Mouse (Mus musculus) lung, adult 18-20 months (tissue): ENCODE results near the gene Oxsr1.
"Not testable (repeated sequence)": the region's sequence is repeated elsewhere in the genome, so short reads cannot be mapped to it uniquely, and the experiment has no call there.

Experiments
- DNase-seq, 2 experiments: peaks; one replicate each; pipeline ENCODE4 v3.0.0; 2022; ENCODE audit warnings: mixed read lengths in 2 of 2

Gene Oxsr1

DNA sequence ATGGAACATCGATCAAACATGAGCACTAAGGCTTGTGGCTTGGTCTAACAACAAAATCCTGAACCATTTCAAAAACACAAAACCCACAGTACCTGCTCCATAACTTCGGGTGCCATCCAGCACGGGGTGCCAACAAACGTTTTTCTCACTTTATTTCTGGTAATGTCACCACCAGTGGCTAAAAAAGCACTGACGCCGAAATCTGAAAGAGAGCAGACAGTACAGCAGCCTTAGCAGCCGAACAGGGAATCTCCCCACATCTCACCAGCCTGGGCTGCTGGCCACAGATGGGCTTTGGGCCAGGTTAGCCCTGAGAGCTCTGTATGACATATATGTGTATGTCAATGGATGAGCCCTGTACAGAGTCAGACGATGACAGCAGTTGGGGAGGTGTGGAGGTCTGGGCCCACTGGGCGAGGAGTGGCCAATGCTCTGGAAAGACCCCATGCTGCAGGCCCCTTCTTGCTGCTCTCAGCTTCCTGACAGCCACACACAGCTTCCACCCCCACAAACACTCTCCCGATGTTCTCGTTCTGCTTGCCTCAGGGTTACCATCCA, 53.6 kb downstream of the Oxsr1 start:
- no peak for DNase-seq

DNA sequence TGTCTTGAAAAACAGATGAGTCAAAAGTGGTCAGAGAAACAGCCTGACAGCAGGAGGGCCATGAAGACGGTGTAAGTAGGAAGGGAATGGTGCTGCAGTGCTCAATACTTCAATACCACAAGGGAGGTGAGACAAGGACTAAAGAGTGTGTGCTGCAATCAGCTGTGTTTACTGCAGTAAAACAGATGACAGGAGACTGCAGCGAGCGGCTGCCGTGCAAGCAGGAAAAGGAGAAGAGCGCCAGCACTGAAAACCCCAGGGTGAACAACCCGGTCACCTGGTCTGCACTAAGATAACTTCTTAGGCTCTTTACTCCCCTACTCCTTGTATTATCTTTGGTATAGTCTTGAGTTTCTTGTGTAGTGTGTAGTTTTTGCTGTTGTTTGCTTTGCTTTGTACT, 54.1 kb downstream of the Oxsr1 start:
- DNase-seq, result no peak

DNA sequence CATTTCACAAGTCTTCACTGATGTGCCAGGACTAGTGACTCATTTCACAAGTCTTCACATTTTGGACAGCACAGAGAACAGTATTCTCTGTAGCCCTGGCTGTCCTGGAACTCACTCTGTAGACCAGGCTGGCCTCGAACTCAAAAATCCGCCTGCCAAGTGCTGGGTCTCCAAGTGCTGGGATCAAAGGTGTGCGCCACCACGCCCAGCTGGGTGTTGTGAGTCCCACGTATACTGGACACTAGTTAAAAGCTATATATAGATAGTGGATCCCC, 56.2 kb downstream of the Oxsr1 start:
- DNase-seq, result not testable (repeated sequence)

DNA sequence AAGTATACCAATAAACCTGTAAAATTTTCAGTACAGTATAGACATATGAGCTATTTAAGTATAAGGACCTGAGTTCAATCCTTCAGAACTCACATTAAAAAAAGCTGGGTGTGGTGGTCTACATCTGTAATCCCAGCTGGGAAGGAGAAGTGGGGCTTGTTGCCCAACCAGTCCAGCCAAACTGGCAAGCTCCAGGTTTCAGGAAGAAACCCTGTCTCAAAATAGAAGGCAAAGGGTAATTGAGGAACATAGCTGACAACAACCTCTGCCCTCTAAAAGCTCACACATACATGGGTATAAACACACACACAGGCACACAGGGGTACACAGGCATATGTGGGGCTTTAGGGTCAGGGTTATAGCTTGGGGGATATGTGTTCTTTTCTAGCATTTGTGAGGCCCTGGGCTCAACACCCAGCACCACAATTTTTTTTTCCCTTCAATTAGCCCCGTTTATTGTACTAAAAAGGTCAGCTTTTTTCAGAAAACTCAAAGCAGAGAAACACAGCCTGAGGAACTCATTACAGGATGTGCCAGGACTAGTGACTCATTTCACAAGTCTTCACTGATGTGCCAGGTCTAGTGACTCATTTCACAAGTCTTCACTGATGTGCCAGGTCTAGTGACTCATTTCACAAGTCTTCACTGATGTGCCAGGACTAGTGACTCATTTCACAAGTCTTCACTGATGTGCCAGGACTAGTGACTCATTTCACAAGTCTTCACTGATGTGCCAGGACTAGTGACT, 56.7 kb downstream of the Oxsr1 start:
- DNase-seq, result peak in 1 of 2 experiments; percentile 20

DNA sequence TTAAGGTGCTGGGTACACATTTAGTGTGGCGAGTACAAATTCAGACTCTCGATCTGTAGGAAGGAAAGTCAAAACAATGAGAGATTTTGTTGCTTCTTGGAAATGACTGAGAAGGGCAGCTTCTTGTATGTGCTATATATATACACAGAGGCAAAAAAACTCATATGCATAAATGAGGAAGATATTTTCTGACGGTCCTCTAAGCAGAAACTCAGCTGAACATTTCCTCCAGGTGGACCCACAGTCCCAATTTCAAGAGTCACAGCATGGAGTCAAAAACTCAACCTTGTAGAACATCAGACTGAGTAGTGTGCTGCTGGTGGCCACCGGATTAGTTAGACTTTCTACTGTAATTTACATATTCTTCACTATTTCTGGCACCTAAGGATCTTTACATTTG, 59.2 kb downstream of the Oxsr1 start:
- DNase-seq, result no peak

DNA sequence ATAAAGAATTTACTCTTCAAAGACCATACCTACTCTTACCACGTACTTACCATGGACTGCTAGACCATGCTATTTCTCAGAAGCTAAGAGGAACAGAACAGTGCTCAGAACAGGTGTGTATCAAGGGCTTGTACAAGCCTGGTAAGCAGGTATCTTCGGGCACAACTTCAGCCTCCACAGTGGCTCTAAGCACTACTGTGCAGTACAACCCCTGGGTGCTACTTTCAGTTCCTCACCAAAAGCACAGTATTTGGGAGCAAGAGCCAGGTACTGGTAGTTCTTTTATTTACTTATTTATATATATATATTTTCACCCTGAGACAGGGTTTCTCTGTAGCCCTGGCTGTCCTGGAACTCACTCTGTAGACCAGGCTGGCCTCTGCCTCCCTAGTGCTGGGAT, 61.4 kb downstream of the Oxsr1 start:
- no peak for DNase-seq

DNA sequence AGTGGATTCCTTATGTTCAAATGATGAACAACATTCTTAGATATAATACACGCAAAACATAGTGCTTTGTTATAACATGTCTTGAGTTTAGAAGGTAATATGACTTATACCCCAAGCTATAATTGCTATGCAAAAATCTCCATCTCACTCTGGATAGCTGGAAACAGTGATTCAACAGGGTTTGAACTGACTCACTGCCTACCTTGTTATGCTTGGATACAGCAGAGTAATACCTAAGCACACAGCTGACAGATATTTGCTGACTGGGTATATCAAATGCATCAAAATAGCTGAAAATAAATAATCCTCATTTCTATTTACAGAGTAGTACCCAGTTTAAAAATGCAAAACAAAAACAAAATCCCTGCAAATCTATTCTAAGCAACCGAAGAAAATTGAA, 63.4 kb downstream of the Oxsr1 start:
- no peak for DNase-seq

DNA sequence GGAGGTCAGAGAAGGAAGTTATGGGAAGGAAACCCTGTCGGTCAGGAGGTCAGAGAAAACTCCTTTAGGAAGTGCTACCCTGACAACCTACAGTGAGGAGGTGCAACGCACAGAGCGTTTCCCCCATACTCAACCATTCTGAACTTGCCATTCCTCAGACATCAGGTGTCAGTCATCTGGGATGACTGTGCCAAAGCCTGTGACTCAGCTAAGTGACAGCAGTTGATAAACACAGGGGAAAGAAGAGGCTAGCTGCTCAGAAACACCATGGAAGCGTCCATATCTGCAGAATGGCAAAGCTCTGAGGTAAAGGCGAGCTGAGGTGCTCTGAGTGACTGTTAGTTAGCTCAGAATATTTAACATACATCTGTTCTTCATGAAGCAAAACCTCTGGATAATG, 64.1 kb downstream of the Oxsr1 start:
- DNase-seq, result no peak

DNA sequence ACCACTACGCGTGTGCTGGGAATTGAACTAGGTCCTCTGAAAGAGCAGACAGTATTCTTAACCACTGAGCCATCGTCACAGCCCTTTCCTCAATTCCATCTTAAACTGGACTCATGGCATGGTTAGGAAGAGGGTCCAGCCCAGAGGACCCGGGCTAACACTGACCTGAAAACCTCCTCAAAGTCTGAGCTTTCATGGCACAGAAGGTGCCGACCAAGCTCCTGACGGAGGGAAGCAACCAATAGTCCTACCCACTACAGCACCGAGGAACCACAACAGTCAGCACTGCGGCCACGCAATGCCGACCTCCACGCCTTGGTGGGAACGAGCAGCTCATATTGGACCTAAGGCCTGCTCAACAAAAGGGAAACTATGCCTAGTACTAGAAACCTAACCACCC, 66.1 kb downstream of the Oxsr1 start:
- DNase-seq, result no peak

DNA sequence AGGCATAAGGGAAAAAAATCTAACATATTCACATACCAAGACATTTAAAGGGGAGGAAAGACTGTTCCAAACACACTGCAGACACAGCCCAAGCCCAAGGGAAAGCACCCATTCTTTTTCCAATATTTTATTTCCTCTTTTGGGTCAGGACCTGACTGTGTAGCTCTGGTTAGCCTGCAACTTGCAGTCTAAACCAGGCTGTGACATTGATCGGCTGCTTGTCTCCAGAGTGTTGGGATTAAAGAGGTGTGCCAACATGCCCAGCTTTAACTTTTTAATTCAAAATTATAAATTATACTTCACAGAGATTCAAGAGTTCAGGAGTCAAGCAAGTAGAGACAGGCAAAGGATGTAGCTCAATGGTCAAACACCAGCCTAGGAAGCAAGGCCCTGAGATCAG, 67.1 kb downstream of the Oxsr1 start:
- no peak for DNase-seq

DNA sequence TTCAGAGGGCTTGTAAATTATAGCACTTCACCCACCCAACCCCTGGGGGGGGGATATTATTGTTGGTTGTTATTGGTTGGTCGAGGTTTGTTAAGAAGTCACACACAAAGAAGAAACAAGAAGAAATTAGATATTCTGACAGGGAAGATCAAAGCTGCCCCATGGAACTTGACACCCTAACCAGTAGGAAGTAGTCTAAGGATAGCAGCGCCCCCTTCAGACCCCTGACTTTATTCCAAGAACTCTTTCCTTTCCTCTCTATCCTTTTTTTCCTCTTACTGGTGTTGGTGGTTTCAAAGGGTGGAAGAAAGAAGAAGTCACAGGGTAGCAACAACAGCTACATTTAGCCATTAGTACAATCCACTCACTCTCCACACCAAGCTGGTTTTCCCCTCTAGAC, 68.0 kb downstream of the Oxsr1 start:
- no peak for DNase-seq

DNA sequence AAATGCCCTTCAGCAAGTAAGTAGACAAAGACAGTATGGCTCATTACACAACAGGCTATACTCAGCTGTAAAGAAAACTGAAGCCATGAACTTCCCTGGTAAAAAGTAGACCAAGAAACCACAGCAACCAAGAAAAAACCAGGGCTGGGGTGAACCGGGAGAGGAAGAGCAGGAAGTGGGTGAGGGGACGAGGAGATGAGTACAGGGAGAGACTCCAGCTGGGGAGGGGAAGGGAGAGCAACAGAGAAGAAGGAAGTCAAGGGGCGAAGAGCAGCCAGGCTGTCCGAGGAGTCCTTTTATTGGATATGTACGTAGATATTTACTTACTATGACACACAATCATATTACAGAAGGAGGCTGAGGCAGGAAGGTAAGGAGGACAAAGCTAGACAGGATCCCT, 74.2 kb downstream of the Oxsr1 start:
- peak; percentile 23 to 32 for DNase-seq

DNA sequence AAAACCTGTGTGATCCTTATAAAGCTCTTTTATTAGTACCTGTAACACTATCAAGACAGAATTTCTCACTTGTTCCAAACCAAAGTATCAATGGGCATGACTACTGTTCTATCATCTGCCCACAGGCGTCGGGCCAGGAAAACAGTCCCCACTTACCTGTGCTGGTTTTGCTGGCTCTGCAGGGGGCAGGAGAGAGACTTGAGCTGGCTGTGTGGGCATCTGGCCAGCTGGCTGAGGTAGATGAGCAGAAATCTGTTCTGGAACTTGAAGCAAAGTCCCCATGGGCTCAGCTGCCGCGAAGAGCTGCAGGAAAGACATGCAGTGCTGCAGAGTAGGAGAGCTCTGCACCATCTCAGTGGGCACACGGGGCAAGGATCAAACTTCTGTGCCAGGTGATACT, 75.4 kb downstream of the Oxsr1 start:
- DNase-seq, result peak; percentile 29 to 45

DNA sequence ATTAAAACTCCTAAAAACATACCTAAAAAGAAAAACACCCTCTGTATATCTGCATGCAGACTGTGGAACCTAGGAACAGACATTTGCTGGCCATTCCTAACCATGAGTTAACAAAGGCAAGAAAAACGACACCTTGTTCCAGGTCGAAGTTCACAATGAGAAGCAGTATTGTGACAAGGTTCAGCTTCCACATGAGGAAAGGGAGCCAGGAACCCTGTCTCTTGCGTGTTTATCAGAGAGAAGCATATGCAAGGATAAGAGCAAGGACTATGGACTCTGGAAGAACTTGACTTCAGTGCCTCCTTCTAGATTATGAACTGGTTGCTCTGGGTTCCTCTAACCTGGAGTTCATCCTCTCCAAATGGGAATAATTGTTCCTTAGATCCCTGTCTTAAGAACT, 78.2 kb downstream of the Oxsr1 start:
- DNase-seq, result no peak

DNA sequence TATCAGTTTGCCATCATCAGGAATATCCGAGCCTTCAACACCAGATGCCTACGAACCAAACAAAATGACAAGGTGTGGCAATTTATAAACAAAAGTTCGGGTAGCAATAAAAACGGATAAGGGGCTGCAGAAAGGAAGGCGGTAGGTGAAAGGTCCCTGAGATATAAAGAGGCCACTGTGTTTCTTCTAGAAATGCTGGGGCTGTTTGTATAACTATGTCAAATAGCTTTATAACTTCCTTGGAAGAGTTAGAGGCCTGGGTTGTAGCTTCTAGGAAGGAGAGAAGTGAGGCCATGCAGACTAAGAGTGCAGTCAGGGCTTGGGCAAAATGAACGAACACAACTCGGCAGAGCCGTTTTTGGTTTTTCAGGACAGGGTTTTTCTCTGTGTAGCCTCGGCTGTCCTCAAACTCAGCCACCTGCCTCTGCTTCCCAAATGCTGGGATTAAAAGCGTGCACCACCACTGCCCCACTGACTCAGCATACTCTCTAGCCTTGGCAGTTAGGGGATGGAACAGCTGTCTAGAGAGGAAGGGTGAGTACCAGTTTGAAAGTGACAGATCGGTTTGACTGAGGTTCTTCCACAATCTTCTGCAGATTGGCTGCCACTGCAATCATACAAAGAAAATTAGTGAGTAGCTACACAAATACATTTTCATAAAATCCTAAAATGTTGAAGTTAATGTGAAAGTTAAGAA, 80.9 kb downstream of the Oxsr1 start:
- no peak for DNase-seq

DNA sequence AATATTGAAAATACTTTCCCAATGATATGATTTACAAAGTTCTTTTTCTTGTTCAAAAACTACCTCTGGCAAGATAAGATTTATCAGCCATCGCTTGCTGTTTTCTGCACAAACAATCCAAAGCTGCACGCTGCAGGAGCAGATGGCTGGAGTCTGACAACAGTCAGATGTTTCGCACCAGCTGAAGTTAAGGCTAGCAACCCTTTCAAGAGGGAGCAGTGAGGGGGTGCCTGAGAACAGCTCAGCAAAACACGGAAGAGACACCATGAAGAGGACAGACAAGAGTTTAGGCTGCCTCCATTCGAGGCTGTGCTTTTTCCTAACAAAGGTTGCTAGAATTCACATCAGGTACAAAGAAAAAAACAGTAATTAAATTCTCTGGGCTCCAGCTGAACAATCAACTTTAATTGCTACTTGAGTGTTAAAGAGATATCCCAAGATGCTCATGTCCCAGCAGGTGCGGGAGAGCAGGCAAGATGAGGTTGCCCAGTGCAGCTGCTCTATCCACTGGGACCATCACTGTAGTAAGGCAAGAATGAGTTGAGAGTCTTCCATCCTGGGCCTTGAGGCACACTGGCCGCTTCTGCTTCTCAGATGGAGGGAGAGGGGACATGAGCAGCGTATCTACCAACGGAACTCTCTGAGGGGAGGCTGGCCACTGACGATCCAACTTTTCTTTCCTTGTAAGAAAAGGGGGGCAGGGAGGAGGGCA, 81.8 kb downstream of the Oxsr1 start:
- DNase-seq, result no peak

DNA sequence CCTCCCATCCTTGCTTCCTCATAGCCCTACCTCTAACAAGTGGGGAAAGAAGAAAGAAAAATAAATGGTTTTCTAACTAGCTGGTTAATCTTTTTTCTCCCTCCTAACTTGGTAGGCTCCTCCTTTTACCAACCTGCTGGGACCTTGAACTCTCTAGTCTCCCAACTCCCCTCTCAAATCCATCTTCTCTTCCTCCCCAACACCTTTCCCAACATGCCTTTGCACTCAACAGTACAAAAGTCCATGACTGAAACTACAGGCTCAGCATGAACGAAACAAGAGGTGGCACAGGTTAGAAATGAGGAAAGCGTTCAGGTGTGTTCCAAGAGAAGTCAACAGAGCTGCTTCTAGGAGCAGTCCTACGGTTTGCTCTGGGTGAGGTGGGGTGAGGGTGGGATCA, 83.0 kb downstream of the Oxsr1 start:
- no peak for DNase-seq

DNA sequence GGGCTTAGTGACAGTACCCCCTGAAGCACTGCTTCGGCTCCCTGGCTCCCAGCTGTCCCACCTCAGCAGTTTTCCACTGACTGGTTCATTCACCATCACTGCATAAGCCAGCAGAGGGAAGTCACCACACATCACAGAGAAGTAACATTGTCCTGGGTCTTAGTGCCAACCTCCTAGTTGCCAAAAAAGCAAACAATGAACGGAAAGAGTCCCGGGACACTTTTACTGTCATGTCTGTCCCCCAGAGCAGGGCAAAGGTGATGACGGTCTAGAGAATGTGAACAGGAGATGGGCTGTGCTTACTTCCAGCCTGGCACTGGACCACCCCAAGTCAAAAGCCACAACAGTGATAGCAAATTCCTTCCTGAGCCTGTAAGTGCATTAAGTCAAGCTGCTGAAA, 83.4 kb downstream of the Oxsr1 start:
- DNase-seq, result no peak

DNA sequence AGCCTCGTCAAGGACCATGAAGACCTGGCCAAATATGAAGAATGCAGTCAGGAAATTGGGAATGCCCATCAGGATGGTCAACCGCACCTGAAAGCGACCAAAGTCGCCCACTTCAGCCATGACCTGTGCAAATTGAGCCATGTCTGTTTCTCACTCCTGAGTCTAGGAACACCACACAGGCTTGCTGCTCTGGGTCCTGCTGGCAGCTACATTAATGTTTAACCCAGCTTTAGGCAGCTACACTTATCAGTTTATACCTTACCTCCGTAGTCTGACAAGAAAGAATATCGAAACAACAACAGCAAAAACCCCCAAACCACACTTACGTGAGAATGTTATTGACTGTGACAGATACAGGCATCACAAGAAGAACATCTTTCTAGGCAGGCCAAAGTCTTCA, 90.7 kb downstream of the Oxsr1 start:
- no peak for DNase-seq

DNA sequence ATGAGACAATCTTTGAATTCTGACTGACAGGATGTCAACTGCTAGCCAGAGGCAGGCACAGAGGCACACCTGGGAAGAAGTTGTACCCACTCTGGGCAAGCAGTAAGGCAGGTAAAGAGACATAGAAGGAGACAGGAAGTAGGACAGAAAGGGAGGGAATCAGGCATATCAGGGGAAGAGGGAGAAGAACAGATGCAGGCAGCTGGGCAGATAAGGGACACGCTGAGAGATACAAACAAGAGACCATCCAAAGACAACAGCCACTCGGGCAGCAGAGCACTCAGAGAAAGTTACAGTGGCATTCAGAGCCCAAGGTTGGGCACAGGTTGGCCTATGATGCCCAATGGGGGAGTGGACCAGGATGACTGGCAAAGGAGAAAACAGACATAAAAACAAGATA, 91.4 kb downstream of the Oxsr1 start:
- no peak for DNase-seq

DNA sequence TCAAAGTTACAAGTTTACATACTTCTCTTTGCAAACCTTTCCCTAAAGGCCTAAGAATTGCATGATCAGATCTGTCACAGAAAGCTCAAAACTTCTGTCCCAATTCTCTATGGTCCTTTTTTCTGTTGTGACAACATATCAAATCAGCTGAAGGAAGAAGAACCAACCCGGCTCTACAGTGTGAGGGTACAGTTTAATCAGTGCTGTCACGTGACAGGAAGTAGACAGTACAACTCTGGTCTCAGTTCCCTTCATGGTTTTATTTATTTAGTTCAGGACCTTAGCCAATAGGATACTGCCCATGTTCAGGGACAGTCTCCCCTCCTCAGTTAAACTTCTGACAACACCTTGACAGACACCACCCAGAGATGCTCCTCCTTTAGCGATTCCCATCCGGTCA, 102.0 kb downstream of the Oxsr1 start:
- no peak for DNase-seq

DNA sequence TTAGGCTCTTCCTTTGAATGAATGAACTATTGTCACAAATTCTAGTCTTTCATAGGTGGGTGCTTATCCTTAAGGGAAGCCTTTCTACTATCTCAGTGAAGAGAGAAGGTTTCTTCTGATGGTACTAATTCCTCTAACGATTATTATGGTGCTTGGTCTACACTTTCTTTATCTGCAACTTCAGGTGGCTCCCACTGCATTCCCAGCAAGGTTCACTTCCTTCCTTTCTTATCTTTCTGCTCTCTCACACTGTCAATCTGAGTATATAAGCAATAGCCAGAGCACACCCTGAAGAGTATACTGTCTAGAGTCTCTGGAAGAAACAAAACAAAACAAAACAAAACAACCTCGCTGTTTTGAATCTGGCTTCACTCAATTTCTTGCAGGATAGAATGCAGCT, 102.6 kb downstream of the Oxsr1 start:
- DNase-seq, result no peak

DNA sequence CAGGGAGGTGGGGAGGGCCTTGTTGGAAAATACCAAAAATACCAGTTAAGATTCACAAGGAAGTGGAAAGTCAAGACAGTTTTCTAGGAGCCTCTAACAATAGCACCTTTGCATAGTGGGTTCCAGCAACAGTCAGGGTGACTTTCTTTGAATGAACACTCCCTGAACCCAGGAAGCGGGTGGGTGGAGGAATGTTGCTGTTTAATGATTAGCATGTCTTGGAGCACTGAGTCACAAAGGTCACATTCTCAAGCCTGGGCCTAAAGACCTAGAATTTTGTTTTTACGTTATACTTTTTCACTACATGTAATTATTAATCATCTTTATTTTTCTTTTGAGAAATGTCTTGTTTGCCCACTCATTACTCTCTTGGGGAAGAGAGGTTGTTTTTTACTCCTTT, 106.9 kb downstream of the Oxsr1 start:
- DNase-seq, result not testable (repeated sequence)

DNA sequence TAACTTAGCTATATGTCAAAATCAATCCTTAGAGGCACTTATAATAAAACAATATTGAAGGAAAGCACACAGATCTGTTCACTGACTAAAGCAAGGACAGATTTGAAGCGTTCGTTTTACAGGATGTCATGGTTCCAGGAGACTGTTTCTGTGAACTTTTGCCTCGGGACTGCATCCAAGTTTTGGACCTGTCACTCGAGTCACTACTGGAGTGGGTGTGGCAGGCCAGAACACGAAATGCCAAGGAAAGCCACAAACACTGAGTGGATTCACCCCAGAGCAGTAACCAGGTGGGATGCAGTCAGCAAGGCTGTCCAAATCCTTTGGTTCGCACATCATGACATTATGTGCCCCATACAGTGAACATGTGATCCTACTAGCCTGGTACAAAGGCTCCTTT, 107.6 kb downstream of the Oxsr1 start:
- DNase-seq, result no peak
